Mouse (Mus musculus): Measurements from ENCODE around the gene Faf1. TPM values are rescaled to one million over a fixed set of nuclear protein-coding genes. Genes with fewer than 3 reads are reported as not detected.
A peak's percentile ranks its signal among the peaks of the same experiment; 100 is the strongest.

The Faf1 gene
- polyA plus RNA-seq, 1 experiment from 2014 or later: 16.5 TPM

- ATAC-seq (ENCODE audit: low read depth) (no peak), DNase-seq (no peak)
- Histone ChIP-seq H3K4me2 (no peak overlapping the region), H3K9ac (no peak overlapping the region), H3K27ac (no peak overlapping the region), H3K4me3 (replicated peaks) (no peak overlapping the region), H3K36me3 (no peaks in the 10 kb centered on the region), H3K4me1 (replicated peaks) (no peaks in the 10 kb centered on the region), H3K27me3 (no peaks in the 10 kb centered on the region), H3K9me3 (replicated peaks) (no peaks in the 10 kb centered on the region)
- WGBS (ENCODE audit: insufficient replicate concordance): 79% methylated on average over 3 of the region's 3 CpGs
Observed at GRCm38 (mm10) chr4:109868897-109869484, 192.6 kb downstream of the Faf1 start.

DNA sequence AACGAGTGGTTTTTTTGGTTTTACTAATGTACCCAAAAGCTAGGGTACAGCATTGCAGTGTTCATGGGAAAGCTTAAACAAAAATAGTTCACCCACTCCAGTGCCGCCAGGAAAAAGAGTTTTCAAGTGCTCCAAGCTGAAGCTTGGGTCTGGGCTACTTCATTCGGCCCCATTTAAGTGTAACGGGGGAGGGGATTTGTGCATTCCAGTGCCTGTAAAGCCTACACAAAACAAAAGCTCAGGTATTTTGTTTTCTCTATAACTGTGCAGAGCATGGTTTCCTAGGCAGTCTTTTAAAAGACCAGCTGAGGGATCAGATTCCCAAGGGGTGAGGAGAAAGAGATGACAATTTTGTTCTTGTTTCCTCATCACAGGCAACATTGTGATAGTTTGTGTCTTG, 207.9 kb downstream of the Faf1 start:
- no peaks in the 10 kb centered on the region for H3K27me3 ChIP-seq
- ATAC-seq (ENCODE audit: low read depth) (no peak), DNase-seq (no peak)
- no peaks in the 10 kb centered on the region for H3K9me3 ChIP-seq (replicated peaks)
- H3K4me3 ChIP-seq (replicated peaks): no peak overlapping the region
- H3K27ac ChIP-seq: no peak overlapping the region
- peaks cover 15% of the 10 kb centered on the region for H3K36me3 ChIP-seq
- 82% methylated on average over 4 of the region's 4 CpGs for WGBS (ENCODE audit: insufficient replicate concordance)
- H3K9ac ChIP-seq: no peak overlapping the region
- no peak overlapping the region for H3K4me2 ChIP-seq
- H3K4me1 ChIP-seq (replicated peaks): no peaks in the 10 kb centered on the region

- ATAC-seq (ENCODE audit: low read depth) (no peak), DNase-seq (no peak)
- H3K9me3 ChIP-seq (replicated peaks): no peaks in the 10 kb centered on the region
- H3K9ac ChIP-seq: no peak overlapping the region
- 70% methylated on average over 6 of the region's 6 CpGs for WGBS (ENCODE audit: insufficient replicate concordance)
- no peaks in the 10 kb centered on the region for H3K4me1 ChIP-seq (replicated peaks)
- no peaks in the 10 kb centered on the region for H3K27me3 ChIP-seq
- H3K4me3 ChIP-seq (replicated peaks): no peak overlapping the region
- H3K27ac ChIP-seq: no peak overlapping the region
- peaks cover 25% of the 10 kb centered on the region for H3K36me3 ChIP-seq
- H3K4me2 ChIP-seq: no peak overlapping the region
Observed at GRCm38 (mm10) chr4:109887856-109888357, 211.5 kb downstream of the Faf1 start.

GRCm38 (mm10) chr4:109897810-109898566, 221.6 kb downstream of the Faf1 start:
- no peak overlapping the region for H3K9ac ChIP-seq
- H3K27ac ChIP-seq: peak overlapping the region; percentile 45; the same call in 1 of the 2 replicates
- H3K36me3 ChIP-seq: no peaks in the 10 kb centered on the region
- H3K9me3 ChIP-seq (replicated peaks): no peaks in the 10 kb centered on the region
- ATAC-seq (ENCODE audit: low read depth) (peak; percentile 91), DNase-seq (no peak)
- WGBS (ENCODE audit: insufficient replicate concordance): 45% methylated on average over 6 of the region's 6 CpGs
- H3K4me3 ChIP-seq (replicated peaks): no peak overlapping the region
- H3K4me1 ChIP-seq (replicated peaks): peaks cover 16% of the 10 kb centered on the region
- H3K27me3 ChIP-seq: no peaks in the 10 kb centered on the region
- no peak overlapping the region for H3K4me2 ChIP-seq

DNA sequence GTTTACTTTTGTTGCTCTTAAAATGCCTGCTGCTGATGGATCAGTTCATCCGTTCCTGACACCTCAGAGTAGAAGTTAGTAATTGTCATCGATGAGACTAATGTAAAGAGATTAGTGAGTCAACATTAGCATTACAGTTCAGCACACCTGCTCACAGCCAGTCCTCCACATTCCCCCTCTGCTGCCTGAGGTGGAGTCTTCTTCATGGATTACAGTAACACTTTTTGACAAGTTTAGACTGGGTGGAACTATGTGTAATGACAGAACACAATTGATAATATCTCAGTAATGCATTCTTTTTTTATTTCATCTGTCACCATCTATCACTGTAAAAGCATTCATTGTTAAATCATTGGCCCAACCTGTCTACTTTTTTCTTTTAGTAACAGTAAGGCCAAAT, 224.7 kb downstream of the Faf1 start:
- no peak overlapping the region for H3K9ac ChIP-seq
- no peak overlapping the region for H3K4me2 ChIP-seq
- WGBS (ENCODE audit: insufficient replicate concordance): 71% methylated on average over 2 of the region's 2 CpGs
- no peaks in the 10 kb centered on the region for H3K9me3 ChIP-seq (replicated peaks)
- ATAC-seq (ENCODE audit: low read depth) (no peak), DNase-seq (no peak)
- no peaks in the 10 kb centered on the region for H3K27me3 ChIP-seq
- H3K4me1 ChIP-seq (replicated peaks): peaks cover 16% of the 10 kb centered on the region
- no peak overlapping the region for H3K4me3 ChIP-seq (replicated peaks)
- H3K27ac ChIP-seq: no peak overlapping the region
- H3K36me3 ChIP-seq: no peaks in the 10 kb centered on the region

GRCm38 (mm10) chr4:109904487-109904886, 228.1 kb downstream of the Faf1 start:
- no peaks in the 10 kb centered on the region for H3K9me3 ChIP-seq (replicated peaks)
- no peak overlapping the region for H3K4me3 ChIP-seq (replicated peaks)
- no peak overlapping the region for H3K9ac ChIP-seq
- H3K27me3 ChIP-seq: no peaks in the 10 kb centered on the region
- H3K4me1 ChIP-seq (replicated peaks): no peaks in the 10 kb centered on the region
- no peak for DNase-seq
- WGBS (ENCODE audit: insufficient replicate concordance): 88% methylated on average over 3 of the region's 3 CpGs
- H3K27ac ChIP-seq: no peak overlapping the region
- H3K36me3 ChIP-seq: no peaks in the 10 kb centered on the region
- ATAC-seq (ENCODE audit: low read depth): no peak
- no peak overlapping the region for H3K4me2 ChIP-seq

DNA sequence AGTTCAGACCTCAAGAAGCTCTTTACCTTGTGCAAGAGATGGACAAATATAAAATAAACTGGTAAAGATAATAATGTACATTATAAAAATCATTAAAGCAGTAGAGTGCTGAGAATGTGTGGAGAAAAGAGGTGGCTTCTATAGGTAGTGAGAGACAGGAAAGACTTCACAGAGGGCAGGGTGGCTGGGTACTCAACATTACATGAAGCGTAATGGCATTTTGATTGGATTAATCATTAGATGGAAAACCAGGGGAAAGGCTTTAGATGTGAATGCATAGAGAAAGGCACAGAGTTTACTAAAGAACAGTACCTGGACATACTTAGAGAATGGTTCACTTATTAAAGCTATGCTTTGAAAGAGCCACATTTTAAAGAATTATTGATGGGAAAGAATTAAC, 252.7 kb downstream of the Faf1 start:
- H3K9me3 ChIP-seq (replicated peaks): no peaks in the 10 kb centered on the region
- no peaks in the 10 kb centered on the region for H3K4me1 ChIP-seq (replicated peaks)
- no peak overlapping the region for H3K9ac ChIP-seq
- no peaks in the 10 kb centered on the region for H3K27me3 ChIP-seq
- no peak overlapping the region for H3K4me3 ChIP-seq (replicated peaks)
- H3K27ac ChIP-seq: no peak overlapping the region
- DNase-seq: no peak
- H3K36me3 ChIP-seq: peaks cover 10% of the 10 kb centered on the region
- 88% methylated on average over 1 of the region's 1 CpGs for WGBS (ENCODE audit: insufficient replicate concordance)
- no peak for ATAC-seq (ENCODE audit: low read depth)
- no peak overlapping the region for H3K4me2 ChIP-seq

GRCm38 (mm10) chr4:109930445-109930844, 254.1 kb downstream of the Faf1 start:
- 80% methylated on average over 1 of the region's 1 CpGs for WGBS (ENCODE audit: insufficient replicate concordance)

GRCm38 (mm10) chr4:109930935-109931334, 254.5 kb downstream of the Faf1 start:
- Histone ChIP-seq H3K36me3 (peaks cover 14% of the 10 kb centered on the region), H3K4me1 (replicated peaks) (no peaks in the 10 kb centered on the region), H3K4me3 (replicated peaks) (no peak overlapping the region), H3K27ac (no peak overlapping the region), H3K9ac (no peak overlapping the region), H3K27me3 (no peaks in the 10 kb centered on the region), H3K4me2 (no peak overlapping the region), H3K9me3 (replicated peaks) (no peaks in the 10 kb centered on the region)
- 70% methylated on average over 1 of the region's 1 CpGs for WGBS (ENCODE audit: insufficient replicate concordance)
- no peak for DNase-seq
- no peak for ATAC-seq (ENCODE audit: low read depth)

More at GRCm38 (mm10) chr4:109930445-109930844, 254.1 kb downstream of the Faf1 start:
- H3K9me3 ChIP-seq (replicated peaks): no peaks in the 10 kb centered on the region
- no peak overlapping the region for H3K9ac ChIP-seq
- no peaks in the 10 kb centered on the region for H3K4me1 ChIP-seq (replicated peaks)
- H3K27me3 ChIP-seq: no peaks in the 10 kb centered on the region
- H3K27ac ChIP-seq: no peak overlapping the region
- no peak for ATAC-seq (ENCODE audit: low read depth)
- peaks cover 12% of the 10 kb centered on the region for H3K36me3 ChIP-seq
- H3K4me2 ChIP-seq: no peak overlapping the region
- H3K4me3 ChIP-seq (replicated peaks): no peak overlapping the region
- DNase-seq: no peak

- peaks cover 12% of the 10 kb centered on the region; the same call in 1 of the 2 replicates for H3K36me3 ChIP-seq
- no peaks in the 10 kb centered on the region for H3K4me1 ChIP-seq (replicated peaks)
- no peaks in the 10 kb centered on the region for H3K27me3 ChIP-seq
- no peak overlapping the region for H3K9ac ChIP-seq
- no peak overlapping the region for H3K4me2 ChIP-seq
- no peak for DNase-seq
- ATAC-seq (ENCODE audit: low read depth): no peak
- no peak overlapping the region for H3K27ac ChIP-seq
- no peak overlapping the region for H3K4me3 ChIP-seq (replicated peaks)
- 73% methylated on average over 3 of the region's 3 CpGs for WGBS (ENCODE audit: insufficient replicate concordance)
- no peaks in the 10 kb centered on the region for H3K9me3 ChIP-seq (replicated peaks)
Observed at GRCm38 (mm10) chr4:109936557-109936956, 260.2 kb downstream of the Faf1 start.

GRCm38 (mm10) chr4:109939291-109939690, 262.9 kb downstream of the Faf1 start:
- Histone ChIP-seq H3K27me3 (no peaks in the 10 kb centered on the region), H3K4me2 (no peak overlapping the region), H3K9ac (no peak overlapping the region), H3K36me3 (peaks cover 7% of the 10 kb centered on the region; the same call in 1 of the 2 replicates), H3K27ac (no peak overlapping the region), H3K9me3 (replicated peaks) (no peaks in the 10 kb centered on the region), H3K4me1 (replicated peaks) (no peaks in the 10 kb centered on the region), H3K4me3 (replicated peaks) (no peak overlapping the region)
- DNase-seq: no peak
- ATAC-seq (ENCODE audit: low read depth): no peak

- no peaks in the 10 kb centered on the region for H3K9me3 ChIP-seq (replicated peaks)
- DNase-seq: no peak
Observed at GRCm38 (mm10) chr4:109945554-109945953, 269.2 kb downstream of the Faf1 start.

More at GRCm38 (mm10) chr4:109945554-109945953, 269.2 kb downstream of the Faf1 start:
- Histone ChIP-seq H3K4me1 (replicated peaks) (peaks cover 8% of the 10 kb centered on the region), H3K27ac (no peak overlapping the region), H3K4me2 (no peak overlapping the region), H3K27me3 (no peaks in the 10 kb centered on the region), H3K9ac (no peak overlapping the region), H3K4me3 (replicated peaks) (no peak overlapping the region), H3K36me3 (0 out of 2 replicates have a peak, but pooled peaks cover 6% of the 10 kb centered on the region)
- WGBS (ENCODE audit: insufficient replicate concordance): 90% methylated on average over 1 of the region's 1 CpGs
- no peak for ATAC-seq (ENCODE audit: low read depth)
